Mouse (Mus musculus) bone marrow macrophage, adult 2 months (primary cell): ENCODE results near the gene Akr1b8. TPM values are rescaled to one million over a fixed set of nuclear protein-coding genes. Genes with fewer than 3 reads are reported as not detected.
"Not testable (repeated sequence)": the region's sequence is repeated elsewhere in the genome, so short reads cannot be mapped to it uniquely, and the experiment has no call there.

ENCODE experiments used
- H3K27ac ChIP-seq: 2 replicates; pipeline ENCODE4 v1.5.1; 2012; ENCODE audit warnings: low read depth, low read length; ENCODE audit not compliant: insufficient read depth
- H3K4me1 ChIP-seq: 2 replicates; pipeline ENCODE4 v1.6.1; 2012; ENCODE audit warnings: low read length; ENCODE audit not compliant: control insufficient read depth, insufficient read depth
- H3K4me3 ChIP-seq: 2 replicates; pipeline ENCODE4 v1.5.1; 2012; ENCODE audit warnings: mild to moderate bottlenecking, low read length, moderate library complexity; ENCODE audit not compliant: insufficient read depth
- CTCF ChIP-seq: IDR thresholded peaks from 2 replicates; pipeline ENCODE4 v1.5.1; 2012; ENCODE audit warnings: low read depth, mild to moderate bottlenecking, low read length, moderate library complexity
- POLR2A ChIP-seq: IDR thresholded peaks from 2 replicates; pipeline ENCODE4 v1.6.1; 2012; ENCODE audit warnings: mild to moderate bottlenecking, low read depth, low read length, borderline replicate concordance
- polyA plus RNA-seq: library from polyadenylated mRNA; stranded (reverse); fragments of >200 nt; gene quantifications from 2 replicates; pipeline ENCODE4 v1.2.4, GENCODE M21; 2012; ENCODE audit not compliant: missing spikeins, insufficient read depth, insufficient read length

Gene Akr1b8
- polyA plus RNA-seq, 1 experiment, result 111 TPM

GRCm38 (mm10) chr6:34399606-34400220 is 45.8 kb downstream of the Akr1b8 start:
- peaks cover 42% of the 10 kb centered on the region for H3K4me1 ChIP-seq
- H3K4me3 ChIP-seq, result no peak overlapping the region
- peak overlapping the region; percentile 80 for H3K27ac ChIP-seq
- TF ChIP-seq CTCF, result no peak
- TF ChIP-seq POLR2A, result no peak

DNA sequence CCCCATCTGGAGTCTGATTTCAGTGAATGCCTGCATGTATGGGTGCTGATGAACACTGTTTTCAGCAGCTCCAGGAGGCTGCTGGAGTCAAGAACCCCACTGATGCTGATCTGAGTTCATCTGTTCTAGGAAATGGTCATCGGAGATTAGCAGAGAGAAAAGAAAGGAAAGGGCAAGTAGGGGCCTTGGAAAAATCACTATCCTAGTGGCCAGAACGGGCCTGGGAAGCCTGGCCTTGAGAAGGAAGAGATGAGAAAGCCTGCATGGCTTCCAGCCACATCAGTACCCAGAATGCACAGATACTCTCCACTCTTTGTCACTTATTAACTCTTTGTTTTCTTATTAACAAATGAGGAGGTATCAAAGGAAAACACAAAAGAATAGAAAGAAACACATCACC is 46.8 kb downstream of the Akr1b8 start:
- Histone ChIP-seq H3K4me3 (no peak overlapping the region), H3K4me1 (peaks cover 35% of the 10 kb centered on the region), H3K27ac (no peak overlapping the region)
- TF ChIP-seq CTCF, result no peak
- no peak for TF ChIP-seq POLR2A

- Histone ChIP-seq H3K4me1 (peaks cover under 1% of the 10 kb centered on the region; the same call in 1 of the 2 replicates), H3K27ac (no peak overlapping the region), H3K4me3 (no peak overlapping the region)
- TF ChIP-seq CTCF (no peak), POLR2A (no peak)
These were observed 52.8 kb downstream of the Akr1b8 start for GRCm38 (mm10) chr6:34406746-34407145.

- H3K4me1 ChIP-seq, result peaks cover 7% of the 10 kb centered on the region
These were observed 53.5 kb downstream of the Akr1b8 start for GRCm38 (mm10) chr6:34407403-34407802.

DNA sequence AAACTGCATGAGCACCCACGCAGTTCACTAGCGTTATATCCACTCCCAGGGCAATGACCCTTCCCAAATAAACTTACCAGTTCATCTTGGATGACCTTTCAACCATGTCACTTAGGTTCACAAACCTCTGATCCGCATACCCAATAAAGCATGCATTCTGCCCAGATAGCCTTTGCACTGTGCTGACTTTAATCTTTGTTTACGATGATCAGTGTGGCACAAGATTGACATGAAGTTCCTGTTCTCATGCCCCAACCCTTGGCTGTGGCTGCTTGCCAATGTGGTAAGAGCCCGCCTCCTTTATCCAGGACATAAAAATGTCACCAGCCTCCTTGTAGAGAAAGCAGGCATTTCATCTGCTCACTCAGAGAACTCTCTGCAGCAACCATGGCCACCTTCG is 58.1 kb downstream of the Akr1b8 start, which contains the start of gene Akr1b7:
Akr1b7 (plus strand) TSS at position 312 of the 400 bp plus-strand sequence.
- Histone ChIP-seq H3K27ac (no peak within 1 kb of the TSS), H3K4me1 (peaks cover 18% of the 10 kb centered on the region), H3K4me3 (no peak within 1 kb of the TSS)
- no peak for TF ChIP-seq CTCF
- TF ChIP-seq POLR2A, result no peak

More at GRCm38 (mm10) chr6:34407403-34407802, 53.5 kb downstream of the Akr1b8 start:
- Histone ChIP-seq H3K4me3 (no peak overlapping the region), H3K27ac (no peak overlapping the region)
- TF ChIP-seq POLR2A (no peak), CTCF (no peak)

GRCm38 (mm10) chr6:34412688-34413087 is 58.8 kb downstream of the Akr1b8 start:
- TF ChIP-seq CTCF (no peak), POLR2A (no peak)
- Histone ChIP-seq H3K27ac (no peak overlapping the region), H3K4me1 (peaks cover 18% of the 10 kb centered on the region), H3K4me3 (no peak overlapping the region)

GRCm38 (mm10) chr6:34413386-34413785 is 59.5 kb downstream of the Akr1b8 start:
- H3K27ac ChIP-seq, H3K4me3 ChIP-seq: not testable (repeated sequence)
- peaks cover 18% of the 10 kb centered on the region for H3K4me1 ChIP-seq

GRCm38 (mm10) chr6:34416521-34416920 is 62.6 kb downstream of the Akr1b8 start:
- TF ChIP-seq CTCF (no peak), POLR2A (no peak)

More at GRCm38 (mm10) chr6:34416521-34416920, 62.6 kb downstream of the Akr1b8 start:
- no peak overlapping the region for H3K27ac ChIP-seq
- peaks cover 23% of the 10 kb centered on the region for H3K4me1 ChIP-seq
- H3K4me3 ChIP-seq, result no peak overlapping the region

Other genes starting within 250 kb of the Akr1b8 start
- 35.2 and 39.4 TPM in 2 replicates for gene Slc35b4, start 177.0 kb upstream of the Akr1b8 start, polyA plus RNA-seq
- gene Akr1b3, start 36.6 kb upstream of the Akr1b8 start, polyA plus RNA-seq, result 202 and 226 TPM in 2 replicates
- gene Akr1b10, start 30.1 kb downstream of the Akr1b8 start, polyA plus RNA-seq, result 97.1 and 102 TPM in 2 replicates
- gene Akr1b7, start 58.2 kb downstream of the Akr1b8 start, polyA plus RNA-seq, result 0.46 TPM in 1 of 2 replicates, not detected in the other
- 7.3 and 7.4 TPM in 2 replicates for gene Bpgm, start 122.1 kb downstream of the Akr1b8 start, polyA plus RNA-seq
- gene Cald1, start 244.4 kb downstream of the Akr1b8 start, polyA plus RNA-seq, result 7.9 and 8.6 TPM in 2 replicates